ENCODE assay signal across 8 mouse cellular contexts in genomic region chr3:19894630-19895578, GRCm38 (mm10).
DNase-seq lines count a peak whose midpoint lies in the region; ATAC-seq and TF ChIP-seq lines count a peak whose summit lies in the region.

No protein-coding gene starts in this region.

- H3K4me1 ChIP-seq in hindbrain, postnatal 0 days (ENCODE audit: insufficient read depth, low read length) = 0 out of 2 replicates have a peak, but pooled peaks cover 7% of the 10 kb centered on the region

- intact Hi-C loops in gastrocnemius, adult 2 months (cut with DNase I) = loop anchor here (1.0 to 10.0 kb wide), 6 partner anchors 200 to 770 kb away; partner anchors contain the start of gene 1700064H15Rik
- intact Hi-C loops in left cerebral cortex, adult 2 months (cut with DNase I) = loop anchor here (1.0 to 10.0 kb wide), 7 partner anchors 201 to 730 kb away; partner anchors contain the start of gene 1700064H15Rik

- peak; percentile 93 for TF ChIP-seq CTCF in gastrocnemius, adult 2 months (IDR thresholded peaks at IDR 0.05)
- peak; percentile 93 for TF ChIP-seq CTCF in hindbrain, postnatal 0 days (IDR thresholded peaks at IDR 0.05; ENCODE audit: low read depth)
- TF ChIP-seq CTCF in left cerebral cortex, adult 2 months (IDR thresholded peaks at IDR 0.05) = peak; percentile 89

- no peaks in the 10 kb centered on the region for H3K36me3 ChIP-seq in hindbrain, postnatal 0 days (ENCODE audit: insufficient read depth, low read length)

- peak; percentile 98 for ATAC-seq in common myeloid progenitor, adult 5-6 weeks (replicated peaks; ENCODE audit: low read depth, poor library complexity, severe bottlenecking)
- ATAC-seq in hindbrain, postnatal 0 days = peak; percentile 99
- ATAC-seq in megakaryocyte, adult 5-6 weeks (ENCODE audit: poor library complexity, severe bottlenecking) = peak; percentile 97

- H3K4me2 ChIP-seq in hindbrain, postnatal 0 days (ENCODE audit: low read depth, low read length) = peak overlapping the region; percentile 95

- no peaks in the 10 kb centered on the region for H3K9me3 ChIP-seq in hindbrain, postnatal 0 days (ENCODE audit: low read length)

- H3K4me3 ChIP-seq in gastrocnemius, adult 2 months = peak overlapping the region; percentile 94
- H3K4me3 ChIP-seq in hindbrain, postnatal 0 days (ENCODE audit: low read length) = peak overlapping the region; percentile 91
- peak overlapping the region; percentile 57 for H3K4me3 ChIP-seq in left cerebral cortex, adult 2 months

- H3K27ac ChIP-seq in gastrocnemius, adult 2 months = peak overlapping the region; percentile 91
- peak overlapping the region; percentile 90 for H3K27ac ChIP-seq in hindbrain, postnatal 0 days
- peak overlapping the region; percentile 81 for H3K27ac ChIP-seq in left cerebral cortex, adult 2 months

- peak; percentile 97 for DNase-seq in ZHBTc4 (ENCODE audit: low read depth, low spot score)
- peak; percentile 96 for DNase-seq in gastrocnemius, adult 2 months
- peak; percentile 97 for DNase-seq in hindbrain, postnatal 0 days (ENCODE audit: low spot score)
- DNase-seq in left cerebral cortex, adult 2 months (ENCODE audit: extremely low spot score in 1 of 2, low spot score in 2 of 2) = peak; percentile 96 to 97
- peak; percentile 99 for DNase-seq in right cerebral cortex, adult 2 months (ENCODE audit: low spot score in 2 of 2)
- DNase-seq in urinary bladder, postnatal 14 days (ENCODE audit: low spot score) = peak; percentile 96

- no peaks in the 10 kb centered on the region for H3K27me3 ChIP-seq in hindbrain, postnatal 0 days (ENCODE audit: insufficient read depth, low read length)

- peak overlapping the region; percentile 86 for H3K9ac ChIP-seq in hindbrain, postnatal 0 days (replicated peaks; ENCODE audit: low read length)

- WGBS in hindbrain, postnatal 0 days = under 1% methylated on average over 68 of the region's 68 CpGs

Comparison
In these comparisons a context has a peak if more than half of its experiments do, and no peak if none do; other contexts are left out.
1. Peak in every context shown above with its lines: DNase-seq, ATAC-seq, H3K4me3 ChIP-seq and H3K27ac ChIP-seq.